Mouse (Mus musculus): ENCODE results near the gene AW146154.
A peak's percentile ranks its signal among the peaks of the same experiment; 100 is the strongest.
"Not testable (repeated sequence)": the region's sequence is repeated elsewhere in the genome, so short reads cannot be mapped to it uniquely, and the experiment has no call there.

AW146154 gene

GRCm38 (mm10) chr7:41499389-41500049 is at the start of gene AW146154, which contains the start of gene Gm20449:
TSS of gene AW146154 (minus strand) at chr7:41499890.
TSS of gene Gm20449 (minus strand) at chr7:41499417.
- peak; percentile 99 for DNase-seq (ENCODE audit: low spot score in 2 of 2)

GRCm38 (mm10) chr7:41512672-41513071 is 13.0 kb upstream of the AW146154 start:
- no peak for DNase-seq (ENCODE audit: low spot score in 2 of 2)

- DNase-seq (ENCODE audit: low spot score in 2 of 2) = no peak
These were observed 12.5 kb upstream of the AW146154 start for GRCm38 (mm10) chr7:41512207-41512606.

- peak in 1 of 2 experiments; percentile 25 for DNase-seq (ENCODE audit: low spot score in 2 of 2)
These were observed 2.7 kb upstream of the AW146154 start for GRCm38 (mm10) chr7:41502402-41502801.

- peak; percentile 72 to 79 for DNase-seq (ENCODE audit: low spot score in 2 of 2)
These were observed 653 bp upstream of the AW146154 start for GRCm38 (mm10) chr7:41500151-41500934.

GRCm38 (mm10) chr7:41499018-41499388 is 687 bp downstream of the AW146154 start:
- not testable (repeated sequence) for DNase-seq (ENCODE audit: low spot score in 2 of 2)

GRCm38 (mm10) chr7:41498464-41498863 is 1.2 kb downstream of the AW146154 start:
- DNase-seq (ENCODE audit: low spot score in 2 of 2) = peak; percentile 36 to 51

- peak; percentile 33 to 37 for DNase-seq (ENCODE audit: low spot score in 2 of 2)
These were observed 1.8 kb downstream of the AW146154 start for GRCm38 (mm10) chr7:41497871-41498270.

GRCm38 (mm10) chr7:41451864-41452263 is 47.8 kb downstream of the AW146154 start:
- DNase-seq (ENCODE audit: low spot score in 2 of 2) = no peak

- DNase-seq (ENCODE audit: low spot score in 2 of 2) = not testable (repeated sequence)
These were observed 51.1 kb downstream of the AW146154 start, which contains the start of gene Vmn2r57 for GRCm38 (mm10) chr7:41448596-41448995. TSS of gene Vmn2r57 (minus strand) at chr7:41448696.
